Mouse (Mus musculus): ENCODE measurements around the gene Atp6v1f. TPM values are rescaled to one million over a fixed set of nuclear protein-coding genes. Genes with fewer than 3 reads are reported as not detected.
A peak's percentile ranks its signal among the peaks of the same experiment; 100 is the strongest.

Atp6v1f gene
- polyA plus RNA-seq, 1 experiment from 2014 or later: 243 TPM

GRCm38 (mm10) chr6:29463388-29463787 lies 4.1 kb upstream of the Atp6v1f start:
- 81% methylated on average over 3 of the region's 3 CpGs for WGBS
- Histone ChIP-seq H3K4me2 (no peak overlapping the region), H3K36me3 (peaks cover 26% of the 10 kb centered on the region), H3K4me3 (no peak overlapping the region), H3K9ac (no peak overlapping the region), H3K27me3 (no peaks in the 10 kb centered on the region), H3K4me1 (peaks cover 3% of the 10 kb centered on the region), H3K27ac (no peak overlapping the region), H3K9me3 (no peaks in the 10 kb centered on the region)
- ATAC-seq (ENCODE audit: insufficient number of reproducible peaks, low FRiP score, low TSS enrichment, low read depth): no peak

- no peak for ATAC-seq (ENCODE audit: insufficient number of reproducible peaks, low FRiP score, low TSS enrichment, low read depth)
- peak overlapping the region; percentile 62; the same call in 1 of the 2 replicates for H3K4me3 ChIP-seq
- no peak overlapping the region; the same call in 1 of the 2 replicates for H3K9ac ChIP-seq
Observed at GRCm38 (mm10) chr6:29468851-29469250, 1.3 kb downstream of the Atp6v1f start.

DNA sequence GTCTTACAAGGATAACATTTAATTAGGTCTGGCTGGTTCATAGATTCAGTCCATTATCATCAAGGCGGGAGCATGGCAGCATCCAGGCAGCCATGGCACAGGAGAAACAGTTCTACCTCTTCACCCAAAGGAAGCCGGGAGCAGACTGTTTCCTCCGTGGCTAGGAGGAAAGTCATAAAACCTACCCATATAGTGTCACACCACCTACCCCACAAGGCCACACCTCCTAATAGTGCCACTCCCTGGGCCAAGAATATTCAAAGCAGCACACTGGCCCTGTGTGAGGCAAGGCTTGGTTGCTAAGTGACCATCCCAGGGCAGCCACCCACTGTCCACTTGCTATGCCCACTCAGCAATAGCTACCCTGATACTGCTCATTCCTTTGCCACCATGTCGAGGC lies 3.6 kb downstream of the Atp6v1f start, which contains the start of gene Atp6v1fnb:
Atp6v1fnb (plus strand) TSS at position 301 of the 400 bp plus-strand sequence.
- H3K27me3 ChIP-seq: no peaks in the 10 kb centered on the region
- WGBS: 86% methylated on average over 4 of the region's 4 CpGs
- no peak within 1 kb of the TSS for H3K9ac ChIP-seq
- H3K9me3 ChIP-seq: no peaks in the 10 kb centered on the region
- no peak within 1 kb of the TSS for H3K27ac ChIP-seq
- ATAC-seq (ENCODE audit: insufficient number of reproducible peaks, low FRiP score, low TSS enrichment, low read depth): no peak
- peaks cover 20% of the 10 kb centered on the region for H3K36me3 ChIP-seq
- H3K4me3 ChIP-seq: no peak within 1 kb of the TSS
- H3K4me1 ChIP-seq: peaks cover 19% of the 10 kb centered on the region
- H3K4me2 ChIP-seq: no peak within 1 kb of the TSS

More at GRCm38 (mm10) chr6:29468851-29469250, 1.3 kb downstream of the Atp6v1f start:
- no peak overlapping the region for H3K27ac ChIP-seq
- H3K4me1 ChIP-seq: peaks cover 13% of the 10 kb centered on the region
- peak overlapping the region; percentile 73 for H3K4me2 ChIP-seq
- no peaks in the 10 kb centered on the region for H3K27me3 ChIP-seq
- H3K36me3 ChIP-seq: peaks cover 20% of the 10 kb centered on the region
- no peaks in the 10 kb centered on the region for H3K9me3 ChIP-seq
- 87% methylated on average over 3 of the region's 3 CpGs for WGBS

- peak overlapping the region; percentile 43 for H3K4me3 ChIP-seq
- no peaks in the 10 kb centered on the region for H3K27me3 ChIP-seq
- 5% methylated on average over 33 of the region's 33 CpGs for WGBS
- peaks cover 11% of the 10 kb centered on the region for H3K4me1 ChIP-seq
- peaks cover 20% of the 10 kb centered on the region for H3K36me3 ChIP-seq
- ATAC-seq (ENCODE audit: insufficient number of reproducible peaks, low FRiP score, low TSS enrichment, low read depth): peak; percentile 76
- H3K4me2 ChIP-seq: peak overlapping the region; percentile 79
- 0 out of 2 replicates have a peak overlapping the region, but pooled peaks have one; percentile 10 for H3K9ac ChIP-seq
- no peaks in the 10 kb centered on the region for H3K9me3 ChIP-seq
- no peak overlapping the region for H3K27ac ChIP-seq
Observed at GRCm38 (mm10) chr6:29473941-29474691, 6.6 kb downstream of the Atp6v1f start.

- H3K4me1 ChIP-seq: peaks cover 11% of the 10 kb centered on the region
- no peak overlapping the region for H3K4me2 ChIP-seq
- H3K4me3 ChIP-seq: no peak overlapping the region
- no peaks in the 10 kb centered on the region for H3K27me3 ChIP-seq
- no peaks in the 10 kb centered on the region for H3K9me3 ChIP-seq
- H3K27ac ChIP-seq: no peak overlapping the region
- WGBS: 73% methylated on average over 2 of the region's 2 CpGs
- ATAC-seq (ENCODE audit: insufficient number of reproducible peaks, low FRiP score, low TSS enrichment, low read depth): no peak
- peaks cover 20% of the 10 kb centered on the region for H3K36me3 ChIP-seq
- no peak overlapping the region for H3K9ac ChIP-seq
Observed at GRCm38 (mm10) chr6:29474736-29475135, 7.2 kb downstream of the Atp6v1f start.

DNA sequence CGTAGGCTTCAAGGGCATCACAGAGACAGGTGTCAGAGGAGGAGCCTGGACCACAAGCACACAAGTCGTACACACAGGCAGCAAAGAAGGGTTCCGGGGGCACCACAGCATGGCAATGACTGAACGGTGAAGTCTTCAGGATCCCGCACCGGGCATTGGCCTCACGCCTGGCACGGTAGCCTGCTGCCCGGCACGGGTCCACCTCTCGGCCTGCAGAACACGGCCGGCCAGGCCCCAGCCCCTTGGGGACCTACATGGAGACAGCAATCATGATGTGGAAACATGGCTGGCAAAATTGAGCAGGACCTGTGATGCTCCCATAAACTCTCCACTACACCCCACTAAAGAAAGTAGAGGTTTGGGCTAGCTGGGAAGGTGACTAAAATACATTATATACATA lies 15.2 kb downstream of the Atp6v1f start:
- Histone ChIP-seq H3K4me3 (no peak overlapping the region), H3K4me2 (no peak overlapping the region), H3K27ac (no peak overlapping the region), H3K27me3 (0 out of 2 replicates have a peak, but pooled peaks cover 5% of the 10 kb centered on the region), H3K9me3 (no peaks in the 10 kb centered on the region), H3K36me3 (peaks cover 20% of the 10 kb centered on the region), H3K4me1 (peaks cover 11% of the 10 kb centered on the region; the same call in 1 of the 2 replicates), H3K9ac (no peak overlapping the region)
- WGBS: 94% methylated on average over 13 of the region's 13 CpGs
- ATAC-seq (ENCODE audit: insufficient number of reproducible peaks, low FRiP score, low TSS enrichment, low read depth): no peak

- WGBS: 17% methylated on average over 26 of the region's 26 CpGs
- Histone ChIP-seq H3K4me2 (peak overlapping the region; percentile 63), H3K27me3 (0 out of 2 replicates have a peak, but pooled peaks cover 5% of the 10 kb centered on the region), H3K27ac (no peak overlapping the region), H3K9ac (no peak overlapping the region), H3K36me3 (peaks cover 20% of the 10 kb centered on the region), H3K9me3 (no peaks in the 10 kb centered on the region), H3K4me1 (peaks cover 11% of the 10 kb centered on the region; the same call in 1 of the 2 replicates), H3K4me3 (peak overlapping the region; percentile 34)
- peak; percentile 21; the same call in 1 of the 2 replicates for ATAC-seq (ENCODE audit: insufficient number of reproducible peaks, low FRiP score, low TSS enrichment, low read depth)
Observed at GRCm38 (mm10) chr6:29484716-29485559, 17.4 kb downstream of the Atp6v1f start.

- 0 out of 2 replicates have a peak, but pooled peaks cover 5% of the 10 kb centered on the region for H3K27me3 ChIP-seq
- no peaks in the 10 kb centered on the region for H3K9me3 ChIP-seq
- no peak overlapping the region for H3K9ac ChIP-seq
- no peak overlapping the region for H3K4me3 ChIP-seq
- H3K4me1 ChIP-seq: peaks cover 11% of the 10 kb centered on the region; the same call in 1 of the 2 replicates
- 46% methylated on average over 2 of the region's 2 CpGs for WGBS
- ATAC-seq (ENCODE audit: insufficient number of reproducible peaks, low FRiP score, low TSS enrichment, low read depth): no peak
- no peak overlapping the region for H3K4me2 ChIP-seq
- no peak overlapping the region for H3K27ac ChIP-seq
- peaks cover 22% of the 10 kb centered on the region for H3K36me3 ChIP-seq
Observed at GRCm38 (mm10) chr6:29485951-29486350, 18.4 kb downstream of the Atp6v1f start.

DNA sequence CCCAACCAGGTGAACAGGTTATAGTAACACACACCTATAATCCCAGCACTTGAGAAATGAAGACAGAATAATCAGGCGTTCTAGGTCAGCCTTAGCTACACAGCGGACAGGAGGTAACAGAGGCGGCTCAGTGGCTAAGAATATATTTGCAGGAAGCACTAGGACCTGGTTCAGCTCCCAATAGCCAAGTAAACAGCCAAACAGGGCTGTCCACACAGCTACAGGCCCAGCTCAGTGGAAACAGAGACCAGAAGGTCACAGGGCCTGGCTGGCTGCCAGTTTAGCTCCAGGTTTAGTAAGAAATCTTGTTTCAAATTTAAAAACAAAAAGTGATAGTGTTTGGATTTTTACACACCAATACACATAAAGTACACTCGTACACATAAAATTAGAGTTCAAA lies 26.6 kb downstream of the Atp6v1f start:
- Histone ChIP-seq H3K27ac (no peak overlapping the region), H3K9me3 (no peaks in the 10 kb centered on the region), H3K4me3 (no peak overlapping the region), H3K4me2 (no peak overlapping the region), H3K27me3 (peaks cover 13% of the 10 kb centered on the region), H3K4me1 (no peaks in the 10 kb centered on the region), H3K36me3 (peaks cover 27% of the 10 kb centered on the region), H3K9ac (no peak overlapping the region)
- ATAC-seq (ENCODE audit: insufficient number of reproducible peaks, low FRiP score, low TSS enrichment, low read depth): no peak
- 79% methylated on average over 4 of the region's 4 CpGs for WGBS

GRCm38 (mm10) chr6:29496270-29496669 lies 28.8 kb downstream of the Atp6v1f start:
- WGBS: 42% methylated on average over 25 of the region's 25 CpGs
- H3K4me2 ChIP-seq: no peak overlapping the region

DNA sequence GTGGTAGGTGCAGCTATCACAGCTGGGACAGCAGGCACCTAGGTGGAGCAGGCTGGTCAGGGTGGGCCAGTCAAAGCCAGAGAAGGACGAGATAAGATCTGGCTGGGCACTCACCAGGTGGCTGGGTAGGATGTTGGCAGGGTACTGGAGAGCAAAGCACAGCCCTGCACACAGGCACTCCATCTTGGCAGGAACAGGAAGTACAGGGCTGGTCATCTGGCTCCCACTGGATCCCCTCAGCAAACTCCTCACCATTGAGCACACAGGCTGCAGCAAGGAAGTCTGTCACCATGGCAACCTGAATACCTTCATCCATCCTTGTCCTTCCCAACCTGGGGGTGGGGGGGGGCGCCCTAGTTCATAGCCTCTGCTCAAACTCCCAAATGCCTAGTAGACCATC lies 30.3 kb downstream of the Atp6v1f start:
- Histone ChIP-seq H3K27ac (no peak overlapping the region), H3K4me2 (no peak overlapping the region), H3K27me3 (peaks cover 13% of the 10 kb centered on the region), H3K9ac (no peak overlapping the region), H3K36me3 (peaks cover 25% of the 10 kb centered on the region), H3K4me3 (no peak overlapping the region), H3K4me1 (no peaks in the 10 kb centered on the region), H3K9me3 (no peaks in the 10 kb centered on the region)
- no peak for ATAC-seq (ENCODE audit: insufficient number of reproducible peaks, low FRiP score, low TSS enrichment, low read depth)
- 61% methylated on average over 2 of the region's 2 CpGs for WGBS

More at GRCm38 (mm10) chr6:29496270-29496669, 28.8 kb downstream of the Atp6v1f start:
- H3K9ac ChIP-seq: no peak overlapping the region
- no peak overlapping the region for H3K27ac ChIP-seq
- peaks cover 28% of the 10 kb centered on the region for H3K36me3 ChIP-seq
- peaks cover 13% of the 10 kb centered on the region for H3K27me3 ChIP-seq
- no peak for ATAC-seq (ENCODE audit: insufficient number of reproducible peaks, low FRiP score, low TSS enrichment, low read depth)
- no peak overlapping the region for H3K4me3 ChIP-seq
- H3K4me1 ChIP-seq: no peaks in the 10 kb centered on the region
- H3K9me3 ChIP-seq: no peaks in the 10 kb centered on the region
